Mouse (Mus musculus) B cell, adult 2 months (primary cell): Measurements from ENCODE around the gene Spdye4c.

Experiments used
- DNase-seq, 2 experiments: peaks; one replicate each; pipeline ENCODE4 v3.0.0; 2022

The Spdye4c gene

DNA sequence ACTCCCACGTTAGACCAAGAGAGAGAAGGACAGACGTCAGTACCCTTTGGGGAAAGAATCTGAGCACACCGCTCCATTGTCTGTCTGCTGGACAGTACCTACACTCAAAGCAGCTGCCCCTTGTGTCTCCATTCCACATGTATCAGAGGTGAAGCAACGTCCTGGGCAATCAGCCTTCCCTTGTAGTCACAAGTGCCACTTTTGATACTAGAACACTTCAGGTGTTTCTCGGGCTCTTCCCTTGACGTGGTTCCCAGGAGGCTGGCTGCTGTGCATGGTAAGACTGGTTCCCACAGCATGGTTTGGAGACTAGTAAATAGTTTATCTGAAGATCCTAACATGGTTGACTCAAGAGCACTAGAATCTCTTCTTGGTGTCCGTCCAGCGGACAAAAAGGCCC is 20.2 kb downstream of the Spdye4c start:
- no peak for DNase-seq

GRCm38 (mm10) chr2:128612275-128612674 is 21.3 kb downstream of the Spdye4c start:
- no peak for DNase-seq

DNA sequence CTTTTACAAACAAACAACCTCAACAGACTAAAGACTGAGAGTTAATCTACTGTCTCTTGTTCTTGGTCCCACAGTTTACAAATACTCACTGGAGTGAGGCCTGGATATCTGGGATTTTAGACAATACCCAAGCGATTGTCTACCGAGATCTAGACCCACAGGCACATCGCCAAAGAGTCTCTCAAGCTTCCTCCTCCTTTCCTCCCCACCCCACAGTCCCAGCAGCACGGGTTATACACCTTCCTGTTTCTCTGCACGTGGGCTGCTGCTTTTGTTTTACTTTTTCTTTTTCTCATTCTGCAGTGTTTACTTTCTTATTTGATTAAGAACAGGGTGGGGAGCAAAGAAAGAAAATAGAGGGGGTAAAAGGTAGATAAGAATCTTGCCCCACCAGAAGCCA is 22.4 kb downstream of the Spdye4c start:
- DNase-seq: no peak

DNA sequence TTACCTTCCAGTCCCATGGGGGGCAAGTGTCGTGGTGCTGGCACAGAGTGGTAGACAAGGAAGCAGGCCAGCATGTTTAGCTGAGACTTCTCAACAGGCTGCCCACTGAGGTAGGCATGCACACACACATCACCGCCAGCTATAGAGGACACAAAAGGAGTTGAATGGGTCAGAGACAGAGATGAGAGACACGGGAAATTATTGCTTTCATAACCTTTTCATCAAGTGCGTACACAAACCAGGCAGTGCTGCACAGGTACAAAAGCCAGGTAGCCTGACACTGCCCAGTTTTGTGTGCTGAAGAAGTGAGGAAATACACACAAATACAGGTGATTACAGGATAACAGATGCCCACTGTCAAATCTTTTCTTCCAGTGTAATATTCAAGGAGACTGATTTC is 24.4 kb downstream of the Spdye4c start:
- no peak for DNase-seq

DNA sequence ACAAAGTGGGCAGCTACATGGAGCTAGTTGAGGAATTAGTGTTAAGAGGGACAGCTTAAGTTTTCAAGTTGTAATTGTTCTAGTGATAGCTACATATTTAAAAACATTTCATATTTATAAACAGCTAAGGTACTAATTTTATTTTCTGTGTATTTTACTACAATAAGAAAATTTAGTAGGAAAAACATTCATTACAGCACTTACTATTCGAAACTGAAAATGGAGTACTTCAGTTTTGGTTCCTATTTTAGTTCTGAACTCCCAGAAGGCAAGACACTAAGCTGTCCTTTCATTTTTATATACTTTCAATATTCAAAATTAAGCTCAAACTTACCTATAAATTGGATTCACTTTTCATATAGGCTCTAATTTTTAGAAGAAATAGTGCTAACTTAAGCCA is 29.6 kb downstream of the Spdye4c start:
- no peak for DNase-seq
